Mouse (Mus musculus): ENCODE data around the gene Gipr.

Gipr gene

GRCm38 (mm10) chr7:19165656-19166423 is at the start of gene Gipr:
Gipr (minus strand) TSS chr7:19166127.
- DNase-seq, result no peak

- DNase-seq, result no peak
Measured at GRCm38 (mm10) chr7:19214940-19215339, 49.0 kb upstream of the Gipr start.

GRCm38 (mm10) chr7:19214369-19214768 is 48.4 kb upstream of the Gipr start:
- no peak for DNase-seq

GRCm38 (mm10) chr7:19213385-19213784 is 47.5 kb upstream of the Gipr start:
- DNase-seq, result no peak

GRCm38 (mm10) chr7:19211996-19212755 is 46.2 kb upstream of the Gipr start, which contains the start of gene Gpr4:
Gpr4 (plus strand) TSS chr7:19212538.
- peak; percentile 48 for DNase-seq

GRCm38 (mm10) chr7:19211041-19211675 is 45.2 kb upstream of the Gipr start:
- DNase-seq, result no peak

GRCm38 (mm10) chr7:19210010-19210409 is 44.1 kb upstream of the Gipr start:
- no peak for DNase-seq

GRCm38 (mm10) chr7:19209494-19209893 is 43.6 kb upstream of the Gipr start:
- no peak for DNase-seq

GRCm38 (mm10) chr7:19208944-19209472 is 43.1 kb upstream of the Gipr start:
- DNase-seq, result no peak

- no peak for DNase-seq
Measured at GRCm38 (mm10) chr7:19208201-19208910, 42.4 kb upstream of the Gipr start.

GRCm38 (mm10) chr7:19202065-19202850 is 36.3 kb upstream of the Gipr start:
- DNase-seq, result no peak

GRCm38 (mm10) chr7:19201660-19202059 is 35.7 kb upstream of the Gipr start:
- DNase-seq, result no peak

- peak; percentile 55 for DNase-seq
Measured at GRCm38 (mm10) chr7:19197985-19198384, 32.1 kb upstream of the Gipr start.

GRCm38 (mm10) chr7:19196676-19197075 is 30.7 kb upstream of the Gipr start:
- peak; percentile 57 for DNase-seq

- DNase-seq, result no peak
Measured at GRCm38 (mm10) chr7:19194676-19195075, 28.7 kb upstream of the Gipr start.

- DNase-seq, result no peak
Measured at GRCm38 (mm10) chr7:19184758-19185157, 18.8 kb upstream of the Gipr start.

- no peak for DNase-seq
Measured at GRCm38 (mm10) chr7:19184250-19184649, 18.3 kb upstream of the Gipr start.

GRCm38 (mm10) chr7:19180862-19181429 is 15.0 kb upstream of the Gipr start:
- peak; percentile 62 for DNase-seq

- DNase-seq, result no peak
Measured at GRCm38 (mm10) chr7:19179936-19180335, 14.0 kb upstream of the Gipr start.

- peak; percentile 67 for DNase-seq
Measured at GRCm38 (mm10) chr7:19179173-19179572, 13.2 kb upstream of the Gipr start.

- DNase-seq, result peak; percentile 83
Measured at GRCm38 (mm10) chr7:19178443-19179092, 12.6 kb upstream of the Gipr start.
